Mouse (Mus musculus) bone marrow macrophage, adult 2 months (primary cell): ENCODE measurements at regions not wholly inside any gene's neighbourhood (a gene's known extent, or its start where the extent isn't known, plus 50 kb on each side); places are given as distances from the start of the nearest gene placed in this dataset.

Experiments
- H3K27ac ChIP-seq: 2 replicates; pipeline ENCODE4 v1.5.1; 2012; ENCODE audit warnings: low read depth, low read length; ENCODE audit not compliant: insufficient read depth
- H3K4me1 ChIP-seq: 2 replicates; pipeline ENCODE4 v1.6.1; 2012; ENCODE audit warnings: low read length; ENCODE audit not compliant: control insufficient read depth, insufficient read depth
- H3K4me3 ChIP-seq: 2 replicates; pipeline ENCODE4 v1.5.1; 2012; ENCODE audit warnings: mild to moderate bottlenecking, low read length, moderate library complexity; ENCODE audit not compliant: insufficient read depth
- CTCF ChIP-seq: IDR thresholded peaks from 2 replicates; pipeline ENCODE4 v1.5.1; 2012; ENCODE audit warnings: low read depth, mild to moderate bottlenecking, low read length, moderate library complexity
- POLR2A ChIP-seq: IDR thresholded peaks from 2 replicates; pipeline ENCODE4 v1.6.1; 2012; ENCODE audit warnings: mild to moderate bottlenecking, low read depth, low read length, borderline replicate concordance

- Histone ChIP-seq H3K27ac (no peak overlapping the region), H3K4me1 (peaks cover 6% of the 10 kb centered on the region), H3K4me3 (no peak overlapping the region)
- TF ChIP-seq POLR2A (no peak), CTCF (no peak)
These were observed 367.4 kb upstream of the Marcks start for GRCm38 (mm10) chr10:37505966-37506615.

- H3K27ac ChIP-seq: no peak overlapping the region
- H3K4me1 ChIP-seq: peaks cover 6% of the 10 kb centered on the region
- no peak overlapping the region for H3K4me3 ChIP-seq
- no peak for TF ChIP-seq POLR2A
- no peak for TF ChIP-seq CTCF
These were observed 365.7 kb upstream of the Marcks start for GRCm38 (mm10) chr10:37504468-37504867.

GRCm38 (mm10) chr10:37502505-37502904, 363.8 kb upstream of the Marcks start:
- TF ChIP-seq POLR2A: no peak
- Histone ChIP-seq H3K4me3 (no peak overlapping the region), H3K4me1 (peaks cover 6% of the 10 kb centered on the region), H3K27ac (no peak overlapping the region)

- no peak overlapping the region for H3K4me3 ChIP-seq
- H3K4me1 ChIP-seq: peaks cover 4% of the 10 kb centered on the region
- TF ChIP-seq POLR2A (no peak), CTCF (no peak)
- H3K27ac ChIP-seq: no peak overlapping the region
These were observed 362.3 kb upstream of the Marcks start for GRCm38 (mm10) chr10:37501043-37501442.

- Histone ChIP-seq H3K27ac (no peak overlapping the region), H3K4me1 (no peaks in the 10 kb centered on the region), H3K4me3 (no peak overlapping the region)
- TF ChIP-seq POLR2A: no peak
- TF ChIP-seq CTCF: no peak
These were observed 356.7 kb upstream of the Marcks start for GRCm38 (mm10) chr10:37495467-37495866.

GRCm38 (mm10) chr10:37494552-37495166, 355.9 kb upstream of the Marcks start:
- no peaks in the 10 kb centered on the region for H3K4me1 ChIP-seq
- no peak overlapping the region for H3K4me3 ChIP-seq
- H3K27ac ChIP-seq: no peak overlapping the region
- TF ChIP-seq POLR2A (no peak), CTCF (no peak)

GRCm38 (mm10) chr10:37494098-37494497, 355.4 kb upstream of the Marcks start:
- no peak overlapping the region for H3K4me3 ChIP-seq
- no peak for TF ChIP-seq POLR2A
- TF ChIP-seq CTCF: no peak
- no peaks in the 10 kb centered on the region for H3K4me1 ChIP-seq
- no peak overlapping the region for H3K27ac ChIP-seq

- Histone ChIP-seq H3K27ac (no peak overlapping the region), H3K4me3 (no peak overlapping the region), H3K4me1 (no peaks in the 10 kb centered on the region)
- no peak for TF ChIP-seq CTCF
- TF ChIP-seq POLR2A: no peak
These were observed 345.7 kb upstream of the Marcks start for GRCm38 (mm10) chr10:37484311-37485023.

GRCm38 (mm10) chr10:37483521-37483920, 344.8 kb upstream of the Marcks start:
- Histone ChIP-seq H3K27ac (no peak overlapping the region), H3K4me3 (no peak overlapping the region), H3K4me1 (no peaks in the 10 kb centered on the region)
- TF ChIP-seq POLR2A: no peak
- TF ChIP-seq CTCF: no peak

- Histone ChIP-seq H3K4me3 (no peak overlapping the region), H3K4me1 (no peaks in the 10 kb centered on the region), H3K27ac (no peak overlapping the region)
- TF ChIP-seq POLR2A (no peak), CTCF (no peak)
These were observed 343.2 kb upstream of the Marcks start for GRCm38 (mm10) chr10:37481879-37482278.
